Mouse (Mus musculus) C2C12 (cell line): ENCODE results near the gene Btn2a2.

Experiments
- CTCF ChIP-seq: IDR thresholded peaks from one replicate; pipeline ENCODE4 v1.5.1; 2011; ENCODE audit not compliant: control insufficient read depth, insufficient read depth, insufficient read length
- USF1 ChIP-seq: IDR thresholded peaks from one replicate; pipeline ENCODE4 v1.6.1; 2011; ENCODE audit warnings: low read depth, mild to moderate bottlenecking, control low read depth, moderate library complexity

DNA sequence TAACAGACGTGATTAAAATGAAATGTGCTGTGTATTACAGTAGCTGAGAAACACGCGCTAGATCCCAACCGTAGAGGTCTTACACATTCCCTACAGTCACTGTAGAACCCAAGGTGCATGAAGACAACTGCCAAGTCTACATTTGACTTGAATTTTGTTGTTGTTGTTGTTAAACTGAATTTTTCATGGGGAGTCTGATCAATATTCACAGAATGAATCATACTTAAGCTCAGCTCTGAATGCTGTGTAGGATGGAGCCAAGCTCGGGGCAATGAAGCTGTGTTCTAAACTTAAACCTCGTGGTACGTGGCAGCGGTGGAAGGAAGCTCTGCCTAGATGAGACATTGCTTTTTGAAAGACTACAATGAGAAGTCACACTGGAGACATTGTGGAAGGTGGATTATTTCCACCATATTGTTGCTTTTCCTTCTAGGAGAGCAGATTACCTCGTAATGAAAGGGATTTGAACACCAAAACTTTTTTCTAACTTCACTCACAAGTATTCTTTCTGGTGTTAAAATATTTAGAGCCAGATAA, 13.4 kb upstream of the Btn2a2 start:
- TF ChIP-seq USF1: no peak
- TF ChIP-seq CTCF: no peak
